Mouse (Mus musculus) right cerebral cortex, postnatal 25 days (tissue): ENCODE data around the gene Prss48.

Source experiments
- DNase-seq: peaks from one replicate; pipeline ENCODE4 v3.0.0; 2022

Gene Prss48

DNA sequence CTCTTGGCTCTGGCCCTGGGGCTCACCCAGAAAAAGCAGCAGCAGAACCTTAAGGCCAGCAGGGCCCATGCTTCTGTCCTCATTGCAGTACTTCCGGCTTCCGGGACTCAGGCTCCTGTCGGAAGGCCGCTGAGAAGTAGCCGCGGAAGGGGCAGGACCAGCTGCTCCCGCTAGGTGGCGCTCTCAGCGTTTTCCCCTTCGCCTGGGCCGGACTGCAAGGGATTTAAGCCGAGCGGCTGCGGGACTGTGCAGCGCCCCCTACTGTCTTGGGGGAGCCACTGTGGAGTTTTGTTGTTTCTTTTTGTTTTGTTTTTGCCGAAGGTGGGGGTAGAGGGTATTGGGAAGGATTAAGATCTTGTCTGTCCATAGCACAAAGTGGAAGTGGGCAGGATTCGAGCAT is at the start of gene Prss48:
Gene Prss48 (minus strand): TSS at position 69 of the 400 bp plus-strand sequence.
- no peak for DNase-seq

GRCm38 (mm10) chr3:86049041-86049440 is 46.8 kb upstream of the Prss48 start:
- DNase-seq, result no peak

DNA sequence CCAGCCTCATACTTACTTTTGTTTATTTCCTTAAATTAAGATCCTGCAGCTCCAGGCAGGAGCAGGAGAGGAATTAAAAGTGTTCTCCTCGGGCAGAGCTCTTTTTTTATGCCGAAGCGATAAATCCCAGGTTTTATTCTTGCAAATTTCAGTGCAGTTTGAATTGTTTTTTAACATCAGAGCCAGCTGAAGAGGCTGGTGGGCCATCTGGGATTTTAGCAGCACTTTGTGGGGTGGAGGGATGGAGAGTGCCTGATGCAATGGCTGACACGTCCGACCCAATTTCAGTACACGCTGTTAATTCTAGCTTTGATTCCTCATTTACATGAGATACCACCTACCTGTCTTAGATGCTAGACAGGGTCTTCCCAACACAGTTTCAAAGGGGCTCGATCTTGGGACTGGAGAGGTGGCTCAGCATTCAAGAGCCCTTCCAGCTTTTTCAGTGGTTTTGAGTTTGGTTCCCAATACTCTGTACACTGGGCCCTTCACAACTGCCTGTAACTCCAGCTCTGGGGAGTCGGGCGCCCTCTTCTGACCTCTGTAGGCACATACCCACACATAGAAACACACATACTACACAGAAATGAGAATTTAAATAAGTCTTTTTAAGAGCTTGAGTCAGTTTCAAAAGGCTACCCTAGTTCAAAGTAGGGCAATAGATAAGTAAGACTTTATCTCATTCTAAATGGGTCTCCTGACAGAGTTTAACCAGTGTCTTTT is 45.6 kb upstream of the Prss48 start:
- no peak for DNase-seq

- DNase-seq, result no peak
These were observed 38.3 kb upstream of the Prss48 start for GRCm38 (mm10) chr3:86040286-86041201.

DNA sequence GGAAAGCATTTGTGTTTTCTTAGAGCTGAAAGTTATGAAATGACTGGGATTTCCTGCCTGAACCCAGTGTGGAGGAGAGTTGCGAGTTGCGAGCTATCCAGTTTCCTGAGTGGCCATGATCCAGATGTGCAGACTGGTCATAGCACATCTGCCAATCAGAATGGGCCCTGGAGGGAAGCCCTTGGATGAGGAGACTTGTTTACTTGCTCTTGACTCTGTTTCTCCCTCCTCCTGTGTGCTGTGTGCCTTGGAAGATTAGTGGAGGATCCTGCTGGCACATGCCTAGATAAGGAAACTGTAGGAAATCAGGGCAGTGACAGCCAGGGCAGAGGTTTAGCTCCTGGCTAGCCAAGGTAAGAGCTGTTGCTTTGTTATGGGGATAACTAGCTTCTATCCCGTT is 36.4 kb upstream of the Prss48 start:
- no peak for DNase-seq

- no peak for DNase-seq
These were observed 35.7 kb upstream of the Prss48 start for GRCm38 (mm10) chr3:86037926-86038484.

DNA sequence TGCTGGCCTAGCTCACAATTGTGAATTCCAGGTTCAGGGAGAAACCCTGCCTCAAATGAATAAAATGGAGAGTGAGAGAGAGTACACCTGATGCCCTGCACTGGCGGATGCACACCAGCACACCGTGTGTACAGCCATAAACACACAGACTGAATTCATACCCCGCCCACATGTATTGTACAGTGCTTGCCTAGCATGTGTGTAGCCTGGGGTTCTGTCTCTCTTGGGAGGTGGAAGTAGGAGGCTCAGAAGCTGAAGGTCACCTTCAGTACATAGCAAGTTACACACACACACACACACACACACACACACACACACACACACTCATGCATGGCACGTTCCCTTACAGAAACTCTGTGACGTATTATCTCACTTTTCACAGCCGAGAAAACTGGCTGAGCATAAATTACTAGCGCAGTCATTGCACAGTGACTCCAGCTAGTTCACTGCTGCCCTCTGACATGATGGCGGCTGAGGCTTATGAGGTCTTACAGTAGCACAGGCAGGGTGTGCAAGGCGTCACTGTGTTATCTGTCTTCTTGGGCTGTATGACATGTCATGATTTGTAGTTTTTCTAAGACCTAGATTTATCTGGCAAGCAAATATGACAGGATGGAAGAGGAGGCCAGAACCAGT is 31.3 kb upstream of the Prss48 start:
- DNase-seq, result no peak

GRCm38 (mm10) chr3:86030566-86030965 is 28.3 kb upstream of the Prss48 start:
- no peak for DNase-seq

DNA sequence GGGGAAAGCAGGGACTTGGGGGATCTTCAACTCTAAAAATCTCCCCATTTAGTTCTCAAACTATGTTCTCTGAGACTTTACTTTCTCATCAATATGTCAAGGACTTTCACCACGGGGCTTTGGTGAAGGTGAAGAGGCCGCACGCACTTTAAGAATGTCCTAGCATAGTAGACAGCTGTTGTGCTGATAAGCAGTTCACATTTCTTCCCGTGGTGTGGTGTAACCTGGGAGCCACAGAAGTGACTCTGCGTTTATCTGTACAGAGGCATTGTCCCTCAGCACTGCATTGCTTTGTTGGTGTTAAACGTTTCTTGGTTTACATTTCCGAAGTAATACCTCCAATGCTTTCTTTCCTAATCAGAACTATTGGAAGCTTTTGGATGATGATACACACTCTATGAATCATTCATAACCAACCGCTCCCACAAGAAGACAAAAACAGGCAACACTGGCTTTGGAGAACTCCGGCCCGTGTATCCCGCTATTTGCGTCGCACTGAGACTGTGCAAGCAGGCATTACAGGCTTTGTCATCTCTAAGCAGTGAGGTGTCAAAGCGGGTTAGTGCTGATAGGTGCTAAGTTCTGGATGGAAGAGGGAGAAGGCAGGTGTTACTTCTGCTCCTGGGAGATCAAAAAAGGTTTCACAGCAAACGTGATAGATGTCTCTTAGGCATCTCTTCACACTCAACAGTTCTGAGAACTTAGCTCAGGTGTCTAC is 26.5 kb upstream of the Prss48 start:
- no peak for DNase-seq

DNA sequence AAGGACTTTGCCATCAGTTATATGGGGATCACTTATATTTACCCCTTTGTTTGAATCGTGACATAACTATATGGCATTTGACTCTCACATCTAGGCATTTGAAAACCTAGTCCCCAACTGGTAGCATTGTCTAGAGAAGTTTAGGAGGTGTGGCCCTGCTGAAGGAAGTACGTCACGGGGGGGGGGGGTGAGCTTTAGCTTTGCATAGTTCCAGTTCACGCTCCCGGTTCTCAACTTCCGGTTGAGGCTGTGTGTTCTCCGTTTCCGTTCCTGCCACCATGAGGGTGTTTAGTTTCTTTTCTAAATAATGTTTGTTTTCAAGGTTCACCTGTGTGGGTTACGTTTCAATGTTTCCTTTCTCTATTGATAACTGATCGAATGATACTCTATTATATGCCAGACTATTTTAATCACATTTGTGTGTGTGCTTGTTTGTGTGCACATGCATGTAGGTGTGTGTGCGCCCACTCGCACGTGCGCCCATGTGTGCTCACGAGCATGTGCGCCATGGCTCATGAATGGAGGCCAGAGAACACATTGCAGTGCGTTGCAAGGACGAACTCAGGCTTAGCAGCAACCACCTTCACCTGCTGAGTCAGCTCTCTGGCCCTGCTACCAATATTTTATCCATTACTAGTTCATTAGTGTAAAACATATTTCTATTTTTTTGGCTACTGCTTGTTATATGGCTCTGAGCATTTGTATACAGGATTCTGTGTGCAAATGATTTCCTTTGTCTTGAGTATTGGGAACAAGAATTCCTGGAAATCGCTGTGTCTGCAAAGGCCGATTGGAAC is 23.2 kb upstream of the Prss48 start:
- DNase-seq, result no peak

DNA sequence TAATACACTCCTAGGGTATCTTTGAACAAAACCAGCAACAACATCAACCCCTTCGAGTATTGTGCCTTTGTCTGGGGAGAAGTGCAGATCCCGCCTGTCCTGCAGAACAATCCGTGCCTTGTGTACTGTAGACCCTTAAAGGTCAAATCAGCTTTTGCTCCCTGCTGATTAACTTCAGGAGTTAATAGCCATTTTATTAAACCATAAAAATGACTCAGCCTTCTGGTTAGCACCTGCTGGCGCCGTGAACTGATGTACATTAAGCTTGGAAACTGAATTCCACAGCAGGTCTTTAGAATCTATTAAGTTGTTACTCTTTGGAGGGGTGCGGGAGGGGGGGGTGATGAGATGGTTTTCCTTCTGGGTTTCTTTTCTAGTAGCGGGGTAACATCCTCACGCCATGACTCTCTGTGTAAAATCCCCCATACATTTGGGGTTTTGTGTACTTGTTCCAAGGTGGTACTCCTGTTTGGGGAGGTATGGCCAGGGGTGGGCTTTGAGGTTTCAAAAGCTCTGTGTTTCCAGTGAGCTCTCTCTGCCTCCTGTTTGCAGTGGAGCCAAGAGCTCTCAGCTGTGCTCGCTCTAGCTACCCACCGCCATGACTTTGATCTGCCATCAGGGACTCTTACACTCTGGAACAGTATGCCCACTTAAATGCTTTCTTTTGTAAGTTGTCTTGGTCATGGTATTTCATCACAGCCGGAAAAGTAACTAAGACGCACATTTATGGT is 21.9 kb upstream of the Prss48 start:
- DNase-seq, result no peak

- no peak for DNase-seq
These were observed 19.4 kb upstream of the Prss48 start for GRCm38 (mm10) chr3:86021651-86022050.

- no peak for DNase-seq
These were observed 18.8 kb upstream of the Prss48 start for GRCm38 (mm10) chr3:86020921-86021650.

DNA sequence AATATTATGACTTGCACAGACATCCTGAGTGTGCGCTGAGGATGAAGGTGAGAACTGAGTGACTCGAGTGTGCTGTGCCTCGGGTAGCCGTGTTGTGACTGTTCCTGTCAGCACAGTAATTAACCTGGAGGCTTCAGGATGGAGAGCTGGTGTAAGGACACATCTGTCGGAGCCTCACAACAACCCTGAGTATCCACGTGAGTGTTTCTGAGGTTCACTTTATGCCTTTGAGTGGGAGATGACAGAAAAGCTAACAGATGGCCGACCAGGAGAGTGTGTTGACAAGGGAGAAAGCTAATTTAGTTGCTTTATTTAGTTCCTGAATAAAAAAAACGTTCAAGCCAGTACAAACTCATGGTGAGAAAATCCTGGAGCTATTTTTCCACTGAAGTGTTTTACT is 15.2 kb upstream of the Prss48 start:
- DNase-seq, result peak; percentile 34

DNA sequence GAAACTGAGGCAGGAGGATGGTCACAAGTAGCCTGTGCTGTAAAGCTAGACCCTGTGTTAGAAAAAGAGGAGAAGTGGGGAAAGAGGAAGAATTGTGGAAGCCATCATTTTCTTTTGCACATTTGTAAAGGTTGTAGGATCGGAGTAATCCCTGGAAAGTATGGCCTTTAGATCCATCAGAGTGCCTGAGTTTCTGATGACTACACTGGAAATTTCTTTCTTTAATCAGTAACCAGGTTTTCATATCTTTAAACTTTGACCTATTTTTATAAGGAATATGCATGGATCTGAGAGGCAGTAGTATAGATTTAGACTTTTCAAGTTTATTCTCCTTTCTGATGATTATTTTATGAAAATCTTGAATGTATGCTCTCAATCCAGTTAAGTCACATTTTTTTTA is 14.7 kb upstream of the Prss48 start:
- DNase-seq, result no peak

DNA sequence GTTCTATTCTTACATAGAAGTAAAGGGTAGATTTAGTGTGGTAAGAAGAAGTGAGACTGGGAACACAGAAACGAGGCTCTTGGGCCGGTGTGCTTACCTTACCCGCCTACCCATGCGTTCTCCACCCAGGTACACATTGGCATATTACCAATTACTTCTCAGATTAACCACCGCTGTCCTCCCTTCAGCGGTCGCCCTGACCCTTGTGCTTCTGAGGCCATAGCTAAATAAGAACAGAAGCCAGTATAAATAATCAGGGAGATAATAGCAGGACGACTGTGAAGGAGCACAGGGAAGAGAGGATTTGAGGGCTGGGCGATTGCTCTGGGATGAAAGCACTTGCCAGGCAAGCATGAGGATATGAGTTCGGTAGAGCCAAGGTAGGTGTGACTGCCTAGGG is 11.5 kb upstream of the Prss48 start:
- no peak for DNase-seq

GRCm38 (mm10) chr3:86011833-86012232 is 9.5 kb upstream of the Prss48 start:
- DNase-seq, result no peak

- no peak for DNase-seq
These were observed 9.1 kb upstream of the Prss48 start for GRCm38 (mm10) chr3:86011373-86011772.

DNA sequence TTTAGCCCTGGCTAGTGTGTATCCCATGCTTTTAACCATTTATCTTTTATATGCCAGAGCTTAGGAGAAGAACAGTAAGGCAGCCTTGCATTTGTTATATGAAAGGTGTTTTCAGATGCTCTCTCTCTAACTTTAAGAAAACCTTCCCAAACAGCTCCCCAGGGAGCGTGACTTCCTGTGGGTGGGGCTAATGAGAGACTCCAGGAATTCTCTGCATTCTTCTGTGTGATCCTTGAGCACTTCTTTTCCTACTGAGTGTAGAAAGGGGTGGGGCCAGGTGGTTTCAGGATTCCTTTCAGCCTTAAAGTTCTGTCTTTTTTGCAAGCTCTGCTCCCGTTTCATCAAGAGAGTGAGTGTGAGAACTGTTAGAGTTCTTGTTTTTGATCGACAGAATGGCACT is 8.3 kb upstream of the Prss48 start:
- DNase-seq, result no peak

GRCm38 (mm10) chr3:86004751-86005150 is 2.5 kb upstream of the Prss48 start:
- no peak for DNase-seq
